Mouse (Mus musculus) gastrocnemius, postnatal 36 days (tissue): ENCODE data around the gene Lrp2bp. TPM values are rescaled to one million over a fixed set of nuclear protein-coding genes. Genes with fewer than 3 reads are reported as not detected.

Experiments used
- DNase-seq, 2 experiments: peaks; one replicate each; pipeline ENCODE4 v3.0.0; 2022
- intact Hi-C: fragments of 180-260 bp; cut with DNase I; formaldehyde crosslinking; loops from one replicate; pipeline ENCODE4 v1.15.1; 2025
- total RNA-seq, 2 experiments: library from RNA; stranded (reverse); gene quantifications; 2 replicates each; pipeline ENCODE4 v1.2.3; 2021

Gene Lrp2bp
- total RNA-seq, 2 experiments from 2014 or later: 0.94 to 2.9 TPM

DNA sequence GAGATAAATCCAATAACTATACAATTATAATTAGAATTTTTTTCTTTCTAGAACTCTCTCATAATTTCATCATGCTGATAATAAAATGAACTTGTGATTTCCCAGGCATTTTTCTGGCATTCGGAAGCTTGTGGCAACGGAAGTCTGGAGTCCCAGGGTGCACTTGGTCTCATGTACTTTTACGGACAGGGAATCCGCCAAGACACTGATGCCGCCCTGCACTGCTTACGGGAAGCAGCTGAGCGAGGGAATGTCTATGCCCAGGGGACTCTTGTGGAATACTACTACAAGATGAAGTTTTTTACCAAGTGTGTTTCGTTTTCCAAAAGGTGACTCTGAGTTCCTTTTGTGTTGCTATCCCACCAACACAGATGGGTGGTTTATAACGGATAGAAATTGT is 23.7 kb downstream of the Lrp2bp start:
- intact Hi-C loops: no loop called here
- no peak for DNase-seq

GRCm38 (mm10) chr8:46024392-46024791 is 25.3 kb downstream of the Lrp2bp start:
- intact Hi-C loops: no loop called here
- no peak for DNase-seq

- intact Hi-C loops: no loop called here
- DNase-seq: no peak
Observed at GRCm38 (mm10) chr8:46036217-46036616, 37.1 kb downstream of the Lrp2bp start.

GRCm38 (mm10) chr8:46039666-46040065 is 40.6 kb downstream of the Lrp2bp start:
- DNase-seq: no peak
- intact Hi-C loops: no loop called here

DNA sequence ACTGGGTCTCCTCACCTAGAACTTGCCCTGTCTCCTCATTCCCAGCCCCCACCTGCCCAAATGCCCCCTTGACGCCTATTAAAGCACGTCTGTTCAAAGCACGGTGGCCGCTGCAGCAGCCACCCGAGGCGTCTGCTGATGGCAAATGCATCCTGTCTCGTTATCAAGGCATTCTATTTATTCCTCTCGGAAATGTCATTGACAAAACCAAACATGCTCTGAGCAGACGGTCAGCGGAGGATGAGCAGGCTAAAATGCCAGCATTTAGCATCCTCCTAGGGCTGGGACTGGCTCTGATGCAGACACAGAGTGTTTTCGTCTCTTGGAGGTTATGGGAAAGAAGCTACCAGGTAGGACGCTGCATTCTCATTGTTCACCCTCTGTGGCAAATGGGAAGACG is 41.2 kb downstream of the Lrp2bp start:
- intact Hi-C loops: no loop called here
- no peak for DNase-seq

DNA sequence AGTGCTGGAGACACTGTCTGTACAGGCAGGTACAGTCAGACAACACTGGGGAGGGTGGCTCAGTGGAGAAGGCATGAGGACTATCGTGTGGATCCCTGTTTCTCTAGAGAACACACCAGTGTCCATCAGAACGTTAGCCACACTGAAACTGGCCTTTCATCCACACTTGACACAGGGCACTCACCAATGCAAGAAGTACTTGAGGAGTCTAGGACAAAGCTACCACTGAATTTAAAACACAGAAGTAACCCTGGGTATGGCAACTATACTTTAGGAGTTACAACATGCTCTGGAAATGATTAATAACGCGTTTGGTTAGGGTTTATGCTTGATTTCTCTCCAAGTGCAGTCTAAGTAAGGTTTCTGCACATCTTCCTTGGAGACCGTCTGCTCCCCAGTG is 73.7 kb downstream of the Lrp2bp start:
- no peak for DNase-seq
- intact Hi-C loops: no loop called here

- intact Hi-C loops: no loop called here
- no peak for DNase-seq
Observed at GRCm38 (mm10) chr8:46073540-46074140, 74.5 kb downstream of the Lrp2bp start.

GRCm38 (mm10) chr8:46075223-46075622 is 76.1 kb downstream of the Lrp2bp start:
- no peak for DNase-seq
- intact Hi-C loops: no loop called here

DNA sequence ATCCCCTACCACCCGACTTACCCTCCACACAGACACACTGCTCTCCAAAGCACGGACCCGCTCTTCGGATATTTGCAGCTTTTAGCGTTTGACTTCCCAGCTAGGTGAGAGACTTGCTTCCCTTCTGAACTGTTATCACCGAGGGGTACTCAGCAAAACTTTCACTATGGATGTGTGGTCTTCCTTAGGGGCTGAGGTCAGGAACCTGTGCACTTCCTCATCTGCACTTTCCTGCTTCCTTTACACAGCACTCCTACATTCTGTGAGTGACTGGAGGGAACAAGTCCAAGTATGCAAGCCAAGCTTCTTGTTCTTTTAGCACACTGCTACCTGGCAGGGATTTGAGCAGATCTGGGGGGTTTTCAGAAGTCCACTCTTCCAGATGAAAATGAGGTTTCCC is 79.8 kb downstream of the Lrp2bp start:
- no peak for DNase-seq
- intact Hi-C loops: no loop called here

Other genes with a start within 250 kb of the Lrp2bp start
- gene Pdlim3, start 113.8 kb upstream of the Lrp2bp start, total RNA-seq: 100 to 1,000 TPM; 579 to 670 TPM
- not detected for gene Ccdc110, start 64.7 kb upstream of the Lrp2bp start, total RNA-seq
- under 1 TPM; 0.27 to 0.31 TPM for gene 1700029J07Rik, start 24.1 kb upstream of the Lrp2bp start, total RNA-seq
- 10 to 100 TPM; 34.8 to 39.5 TPM for gene Ufsp2, start 23.8 kb upstream of the Lrp2bp start, total RNA-seq
- 1 to 10 TPM; 1.9 to 2.0 TPM for gene Ankrd37, start 6.4 kb downstream of the Lrp2bp start, total RNA-seq
- 10 to 100 TPM in 1 of 2 experiments, 1 to 10 TPM in 1; 9.4 to 11.5 TPM for gene Cfap97, start 152.5 kb downstream of the Lrp2bp start, total RNA-seq
- 1 to 10 TPM; 4.1 to 7.8 TPM for gene Snx25, start 152.9 kb downstream of the Lrp2bp start, total RNA-seq
- 1,000 to 10,000 TPM; 2,982 to 3,031 TPM for gene Slc25a4, start 212.0 kb downstream of the Lrp2bp start, total RNA-seq